9 mouse cellular contexts compared by ENCODE assay signal in genomic region chrX:38456635-38457006, GRCm38 (mm10). TPM values are rescaled to one million over a fixed set of nuclear protein-coding genes. Genes with fewer than 3 reads are reported as not detected.
DNase-seq lines count a peak whose midpoint lies in the region; ATAC-seq and TF ChIP-seq lines count a peak whose summit lies in the region.
"Had no signal": no experiment of that assay in that cellular context is flagged by ENCODE, and none has a peak within 500 bp of the region (broad histone marks: within the 10 kb centered on the region; RNA-seq: fewer than 3 reads in every experiment).

No protein-coding gene starts in this region.

- no peaks in the 10 kb centered on the region for H3K9me3 ChIP-seq in neural tube, embryonic 11.5 days (ENCODE audit: control insufficient read depth, low read length)
- no peaks in the 10 kb centered on the region for H3K9me3 ChIP-seq in liver, postnatal 0 days (ENCODE audit: low read length)
- no peaks in the 10 kb centered on the region for H3K9me3 ChIP-seq in stomach, embryonic 15.5 days
- H3K9me3 ChIP-seq: embryonic facial prominence, embryonic 15.5 days had no signal

- H3K4me1 ChIP-seq in neural tube, embryonic 11.5 days (ENCODE audit: control insufficient read depth, insufficient read depth, low read length), result no peaks in the 10 kb centered on the region
- H3K4me1 ChIP-seq in liver, postnatal 0 days (ENCODE audit: insufficient read depth), result peaks cover 3% of the 10 kb centered on the region; the same call in 1 of the 2 replicates
- H3K4me1 ChIP-seq in stomach, embryonic 15.5 days, result no peaks in the 10 kb centered on the region

- H3K27me3 ChIP-seq in neural tube, embryonic 11.5 days (ENCODE audit: control insufficient read depth, insufficient read depth, low read length), result no peaks in the 10 kb centered on the region
- H3K27me3 ChIP-seq in liver, postnatal 0 days (ENCODE audit: insufficient read depth, low read length), result no peaks in the 10 kb centered on the region
- no peaks in the 10 kb centered on the region for H3K27me3 ChIP-seq in stomach, embryonic 15.5 days (replicated peaks)
- H3K27me3 ChIP-seq: embryonic facial prominence, embryonic 15.5 days had no signal

- H3K4me3 ChIP-seq in gastrocnemius, adult 2 months, result peak overlapping the region; percentile 83; the same call in 1 of the 2 replicates
- H3K4me3 ChIP-seq in neural tube, embryonic 11.5 days (ENCODE audit: low read depth, low read length), result no peak overlapping the region
- H3K4me3 ChIP-seq in liver, postnatal 0 days (ENCODE audit: low read depth, low read length), result no peak overlapping the region
- H3K4me3 ChIP-seq in stomach, embryonic 15.5 days (replicated peaks), result no peak overlapping the region

- no peak for DNase-seq in gastrocnemius, adult 2 months
- no peak for DNase-seq in gastrocnemius, adult 18-20 months (ENCODE audit: low spot score)
- no peak for DNase-seq in neural tube, embryonic 11.5 days (ENCODE audit: low spot score)
- DNase-seq in neural tube, embryonic 10.5 days (ENCODE audit: extremely low spot score, low spot score), result no peak
- no peak for DNase-seq in liver, postnatal 0 days
- DNase-seq in ovary, postnatal 10 days (ENCODE audit: low spot score), result no peak
- DNase-seq in frontal cortex, postnatal 25 days (ENCODE audit: low spot score in 2 of 2), result no peak

- no peak overlapping the region for H3K4me2 ChIP-seq in neural tube, embryonic 11.5 days (ENCODE audit: low read depth)
- H3K4me2 ChIP-seq in liver, postnatal 0 days (ENCODE audit: low read depth, low read length), result peak overlapping the region; percentile 63; the same call in 1 of the 2 replicates
- no peak overlapping the region for H3K4me2 ChIP-seq in stomach, embryonic 15.5 days

- WGBS in neural tube, embryonic 11.5 days, result 51% methylated on average over 3 of the region's 3 CpGs
- 27% methylated on average over 3 of the region's 3 CpGs for WGBS in liver, postnatal 0 days (ENCODE audit: insufficient replicate concordance)
- 35% methylated on average over 3 of the region's 3 CpGs for WGBS in stomach, embryonic 15.5 days

- ATAC-seq in neural tube, embryonic 11.5 days (ENCODE audit: insufficient read depth, low FRiP score, low TSS enrichment), result 0 out of 2 replicates have a peak, but pooled peaks have one; percentile 29
- no peak for ATAC-seq in liver, postnatal 0 days
- ATAC-seq in stomach, embryonic 15.5 days (ENCODE audit: insufficient read depth, low FRiP score, low read depth), result 0 out of 2 replicates have a peak, but pooled peaks have one; percentile 16

- TF ChIP-seq EP300 in liver, postnatal 0 days (IDR thresholded peaks at IDR 0.05; ENCODE audit: low read depth), result no peak

- H3K9ac ChIP-seq in neural tube, embryonic 11.5 days (ENCODE audit: low read length), result no peak overlapping the region
- H3K9ac ChIP-seq in liver, postnatal 0 days (replicated peaks), result no peak overlapping the region
- H3K9ac ChIP-seq in stomach, embryonic 15.5 days, result no peak overlapping the region

- TF ChIP-seq CTCF in gastrocnemius, adult 2 months (IDR thresholded peaks at IDR 0.05), result no peak
- no peak for TF ChIP-seq CTCF in liver, postnatal 0 days (IDR thresholded peaks at IDR 0.05; ENCODE audit: low read depth)

- H3K27ac ChIP-seq in gastrocnemius, adult 2 months, result peak overlapping the region; percentile 92
- no peak overlapping the region for H3K27ac ChIP-seq in neural tube, embryonic 11.5 days (ENCODE audit: low read depth, low read length)
- 0 out of 2 replicates have a peak overlapping the region, but pooled peaks have one; percentile 39 for H3K27ac ChIP-seq in liver, postnatal 0 days (ENCODE audit: low read depth)
- no peak overlapping the region for H3K27ac ChIP-seq in stomach, embryonic 15.5 days

- intact Hi-C loops in gastrocnemius, adult 2 months (cut with DNase I), result loop anchor here (1.0 kb wide), 1 partner anchor 17 kb away; no protein-coding TSS in a partner anchor

- H3K36me3 ChIP-seq in neural tube, embryonic 11.5 days (ENCODE audit: control insufficient read depth, insufficient read depth, low read length), result no peaks in the 10 kb centered on the region
- peaks cover 2% of the 10 kb centered on the region; the same call in 1 of the 2 replicates for H3K36me3 ChIP-seq in liver, postnatal 0 days (replicated peaks; ENCODE audit: insufficient read depth, low read length)
- H3K36me3 ChIP-seq in stomach, embryonic 15.5 days, result no peaks in the 10 kb centered on the region
- H3K36me3 ChIP-seq: embryonic facial prominence, embryonic 15.5 days had no signal

RNA-seq across cellular contexts. Expression of gene Lamp2, which starts 0.4 kb away (rescaled TPM):
- total RNA-seq in gastrocnemius, adult 2 months (2021), result 10 to 100 TPM; 63.3 to 74.6 TPM
- 10 to 100 TPM; 53.7 to 60.4 TPM for total RNA-seq in gastrocnemius, adult 18-20 months (2021)
- 90.3 and 91.5 TPM in 2 replicates for polyA plus RNA-seq in neural tube, embryonic 11.5 days (2014; fragmentation: Nextera tagmentation; extraction: Ambion mirVana)
- 208 and 213 TPM in 2 replicates for polyA plus RNA-seq in liver, postnatal 0 days (2015; fragmentation: Nextera tagmentation; extraction: Ambion mirVana)
- polyA plus RNA-seq in stomach, embryonic 15.5 days (2015; fragmentation: Nextera tagmentation; extraction: Ambion mirVana), result 143 and 145 TPM in 2 replicates

Comparison
In these comparisons a context has a peak if more than half of its experiments do, and no peak if none do; other contexts are left out.
1. H3K27ac ChIP-seq: peak in gastrocnemius, adult 2 months (single experiment) and liver, postnatal 0 days (single experiment); none in neural tube, embryonic 11.5 days (single experiment) and stomach, embryonic 15.5 days (single experiment).